Mouse (Mus musculus) lung, adult 2 months (tissue): ENCODE measurements around the gene Cct5.

Experiments
- CTCF ChIP-seq: fragments of 200-500 bp; IDR thresholded peaks from 2 replicates; pipeline ENCODE4 v1.5.1; 2011; ENCODE audit warnings: mild to moderate bottlenecking, low read length, control low read depth; ENCODE audit not compliant: insufficient read depth
- POLR2A ChIP-seq: fragments of 200-500 bp; IDR thresholded peaks from 2 replicates; pipeline ENCODE4 v1.6.1; 2011; ENCODE audit warnings: low read depth, mild to moderate bottlenecking, control low read depth, low read length, borderline replicate concordance; ENCODE audit errors: extremely low read depth

- TF ChIP-seq CTCF (no peak), POLR2A (no peak)
Observed at GRCm38 (mm10) chr15:31632478-31632877, 30.9 kb upstream of the Cct5 start.
